Mouse (Mus musculus) stomach, postnatal 0 days (tissue): ENCODE measurements around the gene Tfcp2. TPM values are rescaled to one million over a fixed set of nuclear protein-coding genes. Genes with fewer than 3 reads are reported as not detected.

Experiments
- ATAC-seq: fragments of 200-750 bp; cut with Nextera tagmentation; 2 replicates; pipeline ENCODE4 v1.8.0; 2017; ENCODE audit not compliant: low FRiP score, low TSS enrichment
- DNase-seq: peaks from one replicate; pipeline ENCODE4 v3.0.0-alpha.2; 2016; ENCODE audit warnings: low spot score
- H3K27ac ChIP-seq: fragments of 300-500 bp; sonication (generic); replicated peaks from 2 replicates; pipeline ENCODE4 v1.5.1; 2014; ENCODE audit warnings: mild to moderate bottlenecking, control low read depth
- H3K27me3 ChIP-seq: fragments of 300-500 bp; sonication (generic); 2 replicates; pipeline ENCODE4 v1.6.1; 2014; ENCODE audit warnings: low read length; ENCODE audit not compliant: control insufficient read depth, insufficient read depth
- H3K36me3 ChIP-seq: fragments of 300-500 bp; sonication (generic); 2 replicates; pipeline ENCODE4 v1.6.1; 2014; ENCODE audit warnings: low read length, mixed read lengths; ENCODE audit not compliant: control insufficient read depth, insufficient read depth
- H3K4me1 ChIP-seq: fragments of 300-500 bp; sonication (generic); replicated peaks from 2 replicates; pipeline ENCODE4 v1.6.1; 2014; ENCODE audit warnings: antibody characterized with exemption; ENCODE audit not compliant: control insufficient read depth, insufficient read depth
- H3K4me2 ChIP-seq: fragments of 300-500 bp; sonication (generic); replicated peaks from 2 replicates; pipeline ENCODE4 v1.6.1; 2014; ENCODE audit warnings: low read depth, mild to moderate bottlenecking, control low read depth, moderate library complexity
- H3K4me3 ChIP-seq: fragments of 300-500 bp; sonication (generic); 2 replicates; pipeline ENCODE4 v1.5.1; 2014; ENCODE audit warnings: low read depth, low read length, control low read depth
- H3K9ac ChIP-seq: fragments of 300-500 bp; sonication (generic); 2 replicates; pipeline ENCODE4 v1.6.1; 2014; ENCODE audit warnings: mild to moderate bottlenecking, low read length, control low read depth, mixed read lengths
- H3K9me3 ChIP-seq: fragments of 300-500 bp; sonication (generic); 2 replicates; pipeline ENCODE4 v1.6.1; 2016; ENCODE audit warnings: low read length; ENCODE audit not compliant: control insufficient read depth
- CTCF ChIP-seq: IDR thresholded peaks from 2 replicates; pipeline ENCODE4 v1.5.1; 2016; ENCODE audit warnings: antibody characterized with exemption, low read depth, mild to moderate bottlenecking, moderate library complexity
- EP300 ChIP-seq: optimal IDR thresholded peaks from 2 replicates; pipeline ENCODE3; 2016; ENCODE audit warnings: antibody characterized with exemption
- WGBS: fragments of 180-500 bp; shearing (Covaris S2); extraction: QIAGEN DNeasy Blood & Tissue Kit; methylation state at CpG from one replicate; pipeline ENCODE4 v1.1.7; 2014; 5-methylcytosine and 5-hydroxymethylcytosine counted together
- polyA plus RNA-seq: library from polyadenylated mRNA; unstranded; fragments of >200 nt; fragmentation: Nextera tagmentation; extraction: Ambion mirVana; gene quantifications from 2 replicates; pipeline ENCODE4 v1.2.1, GENCODE M21; 2015

The Tfcp2 gene
- polyA plus RNA-seq, 1 experiment from 2014 or later = 9.6 TPM

DNA sequence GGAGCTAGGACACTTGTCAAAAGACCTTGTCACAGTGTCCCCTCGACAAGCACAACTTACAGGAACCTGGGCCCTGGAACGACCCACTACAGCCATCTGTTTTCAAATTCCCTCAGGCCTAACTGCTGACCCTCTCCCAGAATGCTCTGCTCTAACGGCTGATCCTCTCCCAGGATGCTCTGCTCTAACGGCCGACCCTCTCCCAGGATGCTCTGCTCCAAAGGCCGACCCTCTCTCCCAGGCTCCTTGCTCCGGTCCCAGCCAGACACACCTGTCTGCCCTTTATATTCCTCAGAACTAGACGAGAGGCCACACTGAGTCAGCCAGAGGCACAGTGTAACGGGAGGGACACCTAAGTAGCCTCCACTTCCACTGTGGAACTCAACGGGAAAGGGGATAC is 28.3 kb upstream of the Tfcp2 start:
- no peaks in the 10 kb centered on the region; the same call in 1 of the 2 replicates for H3K36me3 ChIP-seq
- H3K27me3 ChIP-seq = no peaks in the 10 kb centered on the region
- DNase-seq = no peak
- H3K27ac ChIP-seq = no peak overlapping the region
- no peak for ATAC-seq
- WGBS = 89% methylated on average over 10 of the region's 10 CpGs
- H3K4me1 ChIP-seq = peaks cover 2% of the 10 kb centered on the region; the same call in 1 of the 2 replicates
- no peak overlapping the region for H3K4me3 ChIP-seq
- H3K4me2 ChIP-seq = no peak overlapping the region
- no peak overlapping the region for H3K9ac ChIP-seq
- no peak for TF ChIP-seq EP300
- no peak for TF ChIP-seq CTCF
- no peaks in the 10 kb centered on the region for H3K9me3 ChIP-seq

DNA sequence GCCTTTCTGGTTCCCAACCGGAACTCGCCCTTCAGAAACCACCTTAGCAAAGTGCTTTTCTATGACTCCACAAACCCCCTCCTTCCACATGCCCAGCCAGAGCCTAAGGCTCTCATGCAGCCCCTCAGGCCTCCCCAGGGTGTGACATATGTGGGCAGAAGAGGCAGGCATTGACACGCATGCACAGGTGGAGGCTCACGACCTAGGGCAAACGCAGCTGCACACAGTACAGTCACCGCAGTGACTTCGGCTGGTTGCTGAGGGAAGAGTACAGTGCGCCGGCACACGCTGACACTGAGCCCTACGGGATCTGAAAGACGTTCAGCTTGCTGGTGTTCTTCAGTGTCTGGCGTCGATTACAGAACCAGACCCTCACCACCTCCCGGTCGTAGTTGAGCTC is 26.2 kb upstream of the Tfcp2 start:
- H3K9ac ChIP-seq = no peak overlapping the region
- no peak overlapping the region for H3K27ac ChIP-seq
- TF ChIP-seq CTCF (no peak), EP300 (no peak)
- H3K36me3 ChIP-seq = no peaks in the 10 kb centered on the region; the same call in 1 of the 2 replicates
- H3K4me1 ChIP-seq = peaks cover 3% of the 10 kb centered on the region; the same call in 1 of the 2 replicates
- H3K9me3 ChIP-seq = no peaks in the 10 kb centered on the region
- DNase-seq (no peak), ATAC-seq (no peak)
- H3K27me3 ChIP-seq = no peaks in the 10 kb centered on the region
- H3K4me3 ChIP-seq = no peak overlapping the region
- H3K4me2 ChIP-seq = no peak overlapping the region
- WGBS = 76% methylated on average over 16 of the region's 16 CpGs

DNA sequence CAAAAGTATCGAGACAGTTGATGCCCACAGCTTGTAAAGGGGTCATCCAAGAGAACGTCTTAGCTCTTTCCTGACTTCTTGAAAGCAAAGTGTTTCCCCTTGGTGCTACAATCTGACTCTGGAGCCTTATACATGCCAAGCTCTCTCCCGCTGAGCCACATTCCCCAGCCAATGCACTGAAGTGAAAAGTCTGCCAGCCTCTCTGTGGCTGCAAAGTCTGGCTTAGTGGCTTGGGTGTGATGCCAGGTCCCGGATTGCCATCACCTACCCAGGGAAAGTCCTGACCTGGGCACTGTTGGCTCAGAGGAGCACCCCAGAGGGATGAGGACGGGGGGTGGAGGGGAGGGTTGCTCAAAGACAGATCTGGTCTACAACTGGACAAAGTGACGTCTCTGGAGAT is 25.0 kb upstream of the Tfcp2 start:
- H3K9ac ChIP-seq = no peak overlapping the region
- DNase-seq (no peak), ATAC-seq (no peak)
- H3K4me1 ChIP-seq = peaks cover 3% of the 10 kb centered on the region; the same call in 1 of the 2 replicates
- no peaks in the 10 kb centered on the region for H3K9me3 ChIP-seq
- TF ChIP-seq CTCF (no peak), EP300 (no peak)
- no peaks in the 10 kb centered on the region; the same call in 1 of the 2 replicates for H3K36me3 ChIP-seq
- WGBS = 72% methylated on average over 6 of the region's 6 CpGs
- no peak overlapping the region for H3K4me2 ChIP-seq
- H3K27ac ChIP-seq = no peak overlapping the region
- H3K27me3 ChIP-seq = no peaks in the 10 kb centered on the region
- H3K4me3 ChIP-seq = no peak overlapping the region

DNA sequence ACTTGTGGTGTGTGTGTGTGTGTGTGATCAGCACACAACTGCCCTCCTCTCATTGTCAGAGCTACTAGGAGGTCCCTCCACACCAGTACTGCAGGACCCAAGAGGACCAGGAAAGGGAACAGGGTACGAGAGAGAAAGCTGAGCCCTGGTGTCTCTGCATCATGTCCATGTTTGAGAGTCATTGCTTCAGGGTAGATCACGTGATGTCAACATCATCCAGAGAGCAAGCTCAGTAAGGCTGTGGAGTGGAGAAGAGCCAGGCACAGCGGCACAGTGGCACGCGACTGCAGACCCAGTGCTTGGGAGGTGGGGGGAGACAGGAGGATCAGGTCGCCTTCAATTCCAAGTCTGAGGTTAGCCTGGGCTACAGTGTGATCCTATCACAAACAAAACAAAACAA is 24.6 kb upstream of the Tfcp2 start:
- Histone ChIP-seq H3K27me3 (no peaks in the 10 kb centered on the region), H3K4me1 (peaks cover 3% of the 10 kb centered on the region; the same call in 1 of the 2 replicates), H3K4me2 (no peak overlapping the region), H3K9ac (no peak overlapping the region), H3K36me3 (no peaks in the 10 kb centered on the region; the same call in 1 of the 2 replicates), H3K27ac (no peak overlapping the region), H3K9me3 (no peaks in the 10 kb centered on the region), H3K4me3 (no peak overlapping the region)
- DNase-seq (no peak), ATAC-seq (no peak)
- WGBS = 88% methylated on average over 6 of the region's 6 CpGs
- no peak for TF ChIP-seq EP300
- TF ChIP-seq CTCF = no peak

GRCm38 (mm10) chr15:100575366-100575765 is 23.6 kb upstream of the Tfcp2 start:
- no peaks in the 10 kb centered on the region; the same call in 1 of the 2 replicates for H3K36me3 ChIP-seq
- no peaks in the 10 kb centered on the region for H3K9me3 ChIP-seq
- no peak overlapping the region; the same call in 1 of the 2 replicates for H3K9ac ChIP-seq
- ATAC-seq (no peak), DNase-seq (no peak)
- no peak overlapping the region for H3K4me2 ChIP-seq
- 86% methylated on average over 12 of the region's 12 CpGs for WGBS
- H3K4me3 ChIP-seq = no peak overlapping the region
- no peaks in the 10 kb centered on the region for H3K27me3 ChIP-seq
- peaks cover 3% of the 10 kb centered on the region; the same call in 1 of the 2 replicates for H3K4me1 ChIP-seq
- no peak for TF ChIP-seq CTCF
- TF ChIP-seq EP300 = no peak
- peak overlapping the region; percentile 65; the same call in 1 of the 2 replicates for H3K27ac ChIP-seq

DNA sequence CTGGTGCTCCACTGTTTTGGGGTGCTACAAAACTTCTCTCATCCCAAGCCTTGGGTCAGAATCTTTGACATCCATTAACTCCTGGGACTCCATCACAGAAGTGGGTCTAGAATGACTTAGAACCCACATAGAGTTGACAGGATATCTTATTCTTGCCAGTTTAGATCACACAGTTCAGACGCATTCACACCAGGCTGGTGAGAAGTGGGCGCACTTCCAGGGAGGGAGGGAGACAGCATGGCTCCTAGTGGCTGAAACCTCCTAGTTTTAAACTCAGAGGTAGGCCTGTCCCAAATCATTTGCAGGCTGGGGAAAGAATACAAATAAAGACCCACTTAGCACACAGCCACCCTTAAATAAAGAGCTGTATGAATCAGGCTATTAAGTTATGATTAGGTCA is 22.6 kb upstream of the Tfcp2 start:
- no peak overlapping the region for H3K4me3 ChIP-seq
- no peaks in the 10 kb centered on the region; the same call in 1 of the 2 replicates for H3K36me3 ChIP-seq
- DNase-seq (no peak), ATAC-seq (peak; percentile 41; the same call in 1 of the 2 replicates)
- 73% methylated on average over 2 of the region's 2 CpGs for WGBS
- H3K9me3 ChIP-seq = no peaks in the 10 kb centered on the region
- peak overlapping the region; percentile 61 for H3K27ac ChIP-seq
- H3K4me2 ChIP-seq = no peak overlapping the region
- TF ChIP-seq CTCF (no peak), EP300 (no peak)
- H3K27me3 ChIP-seq = no peaks in the 10 kb centered on the region
- no peak overlapping the region for H3K9ac ChIP-seq
- H3K4me1 ChIP-seq = peaks cover 3% of the 10 kb centered on the region; the same call in 1 of the 2 replicates
